Mouse (Mus musculus): ENCODE data around the gene Lrrfip2. TPM values are rescaled to one million over a fixed set of nuclear protein-coding genes. Genes with fewer than 3 reads are reported as not detected.

The Lrrfip2 gene
- total RNA-seq, 2 experiments from 2014 or later: 35.0 to 39.0 TPM

Other genes starting within 250 kb of the Lrrfip2 start
- gene Als2cl, start 237.7 kb upstream of the Lrrfip2 start, total RNA-seq (2021): 10 to 100 TPM in 1 of 2 experiments, 1 to 10 TPM in 1; 6.0 to 10.1 TPM
- gene Tmie, start 237.5 kb upstream of the Lrrfip2 start, total RNA-seq (2021): 1 to 10 TPM; 1.2 to 1.8 TPM
- not detected for gene Fam240a, start 200.7 kb upstream of the Lrrfip2 start, total RNA-seq (2021)
- under 1 TPM; 0.22 to 0.33 TPM for gene Tdgf1, start 171.4 kb upstream of the Lrrfip2 start, total RNA-seq (2021)
- gene Lrrc2, start 166.0 kb upstream of the Lrrfip2 start, total RNA-seq (2021): 1 to 10 TPM; 1.3 to 1.5 TPM
- gene Rtp3, start 127.0 kb upstream of the Lrrfip2 start, total RNA-seq (2021): under 1 TPM; 0.18 to 0.32 TPM
- under 1 TPM; 0.30 to 0.63 TPM for gene Ltf, start 98.3 kb upstream of the Lrrfip2 start, total RNA-seq (2021)
- gene Ccrl2, start 60.1 kb upstream of the Lrrfip2 start, total RNA-seq (2021): under 1 TPM; 0.86 to 0.90 TPM
- gene Mlh1, start 154.2 kb downstream of the Lrrfip2 start, total RNA-seq (2021): 10 to 100 TPM; 15.6 to 18.6 TPM
- 10 to 100 TPM; 75.9 to 84.3 TPM for gene Epm2aip1, start 154.3 kb downstream of the Lrrfip2 start, total RNA-seq (2021)
- 100 to 1,000 TPM; 201 to 218 TPM for gene Trank1, start 194.1 kb downstream of the Lrrfip2 start, total RNA-seq (2021)